Mouse (Mus musculus) lung, adult 2 months (tissue): ENCODE measurements around the gene Pxn.

ENCODE experiments used
- CTCF ChIP-seq: fragments of 200-500 bp; IDR thresholded peaks from 2 replicates; pipeline ENCODE4 v1.5.1; 2011; ENCODE audit warnings: mild to moderate bottlenecking, low read length, control low read depth; ENCODE audit not compliant: insufficient read depth
- POLR2A ChIP-seq: fragments of 200-500 bp; IDR thresholded peaks from 2 replicates; pipeline ENCODE4 v1.6.1; 2011; ENCODE audit warnings: low read depth, mild to moderate bottlenecking, control low read depth, low read length, borderline replicate concordance; ENCODE audit errors: extremely low read depth

DNA sequence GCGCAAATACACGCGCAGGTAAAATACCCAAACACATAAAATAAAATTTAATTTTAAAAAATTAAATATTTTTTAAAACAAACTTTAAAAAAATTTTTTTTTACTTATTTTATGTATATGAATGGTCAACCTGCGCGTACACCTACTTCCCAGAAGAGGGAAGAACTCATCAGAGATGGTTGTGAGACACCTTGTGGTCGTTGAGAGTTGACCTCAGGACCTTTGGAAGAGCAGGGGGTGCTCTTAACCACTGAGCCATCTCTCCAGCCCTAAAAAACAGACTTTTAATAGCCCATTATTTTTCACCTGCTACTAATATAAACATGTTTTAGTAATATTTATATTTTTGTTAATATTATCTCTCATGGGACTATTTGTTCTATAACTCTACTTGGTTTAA is 23.1 kb upstream of the Pxn start:
- TF ChIP-seq POLR2A: no peak
- no peak for TF ChIP-seq CTCF
